ENCODE assay signal across 9 mouse cellular contexts in the genomic region with DNA sequence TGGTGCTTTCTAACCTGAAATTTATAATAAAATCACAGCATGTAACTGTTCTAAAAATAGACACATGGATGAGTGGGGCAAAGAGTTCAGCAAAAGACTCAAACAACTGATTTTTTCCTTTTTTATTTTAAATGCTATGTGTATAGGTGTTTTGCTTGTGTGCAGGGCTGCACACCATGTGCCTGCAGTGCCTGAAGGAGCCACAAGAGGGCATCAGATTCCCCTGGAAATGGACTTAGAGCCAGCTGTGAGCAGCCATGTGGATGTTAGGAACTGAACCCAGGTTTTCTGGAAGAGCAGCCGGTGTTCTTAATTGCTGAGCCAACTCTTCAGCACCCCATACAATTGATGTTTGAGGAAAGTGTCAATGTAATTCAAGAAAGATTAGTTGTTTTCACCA. TPM values are rescaled to one million over a fixed set of nuclear protein-coding genes. Genes with fewer than 3 reads are reported as not detected.
DNase-seq lines count a peak whose midpoint lies in the region; ATAC-seq and TF ChIP-seq lines count a peak whose summit lies in the region.
"Had no signal": no experiment of that assay in that cellular context is flagged by ENCODE, and none has a peak within 500 bp of the region (broad histone marks: within the 10 kb centered on the region; RNA-seq: fewer than 3 reads in every experiment).

No protein-coding gene starts in this region.

- no peaks in the 10 kb centered on the region for H3K27me3 ChIP-seq in cerebellum, adult 2 months (ENCODE audit: control insufficient read depth, insufficient read depth, low read length)
- H3K27me3 ChIP-seq in liver, adult 2 months (ENCODE audit: control insufficient read depth, insufficient read depth, low read length): no peaks in the 10 kb centered on the region
- 0 out of 2 replicates have a peak, but pooled peaks cover 6% of the 10 kb centered on the region for H3K27me3 ChIP-seq in liver, embryonic 12.5 days (replicated peaks)
- H3K27me3 ChIP-seq: neural tube, embryonic 13.5 days had no signal

- H3K4me2 ChIP-seq in liver, embryonic 12.5 days: no peak overlapping the region
- H3K4me2 ChIP-seq: neural tube, embryonic 13.5 days had no signal

- TF ChIP-seq CTCF in cerebellum, adult 2 months (IDR thresholded peaks at IDR 0.05; ENCODE audit: borderline replicate concordance, insufficient read depth, low read depth, low read length): peak; percentile 22; the same call in 1 of the 2 replicates
- peak; percentile 74 for TF ChIP-seq CTCF in liver, adult 2 months (IDR thresholded peaks at IDR 0.05; ENCODE audit: low read depth, low read length)

- no peak overlapping the region for H3K27ac ChIP-seq in cerebellum, adult 2 months (ENCODE audit: insufficient read depth, low read length)
- no peak overlapping the region for H3K27ac ChIP-seq in liver, adult 2 months (replicated peaks; ENCODE audit: insufficient read depth, low read depth, low read length)
- no peak overlapping the region for H3K27ac ChIP-seq in liver, embryonic 12.5 days
- H3K27ac ChIP-seq: neural tube, embryonic 13.5 days had no signal

- no peaks in the 10 kb centered on the region for H3K9me3 ChIP-seq in liver, embryonic 12.5 days (replicated peaks)
- H3K9me3 ChIP-seq: neural tube, embryonic 13.5 days had no signal

- intact Hi-C loops in gastrocnemius, postnatal 14 days (cut with DNase I; ENCODE audit: low total_unique reads): no loop called here

- no peak for DNase-seq in cerebellum, adult 2 months
- no peak for DNase-seq in cerebellum, postnatal 36 days
- DNase-seq in liver, adult 2 months (ENCODE audit: extremely low read depth, low read depth, low spot score): peak; percentile 14
- DNase-seq in c-Kit-positive CD71-positive TER-119-positive erythroid progenitor cells, embryonic 14.5 days (ENCODE audit: low spot score): peak; percentile 42
- peak; percentile 33 for DNase-seq in mesoderm, embryonic 11.5 days (ENCODE audit: low read depth, low spot score)
- DNase-seq in gastrocnemius, postnatal 14 days: no peak

- H3K36me3 ChIP-seq in liver, adult 2 months (ENCODE audit: control insufficient read depth, insufficient read depth, low read length): no peaks in the 10 kb centered on the region
- H3K36me3 ChIP-seq in liver, embryonic 12.5 days: no peaks in the 10 kb centered on the region

- no peak overlapping the region for H3K4me3 ChIP-seq in cerebellum, adult 2 months (replicated peaks; ENCODE audit: insufficient read depth, low read depth, low read length)
- no peak overlapping the region for H3K4me3 ChIP-seq in liver, adult 2 months (ENCODE audit: insufficient read depth, low read depth, low read length)
- no peak overlapping the region for H3K4me3 ChIP-seq in liver, embryonic 12.5 days
- H3K4me3 ChIP-seq: neural tube, embryonic 13.5 days had no signal

- no peaks in the 10 kb centered on the region for H3K79me2 ChIP-seq in liver, adult 2 months (ENCODE audit: control insufficient read depth, insufficient read depth, low read length)

- WGBS in cerebellum, adult 2 months: 65% methylated on average over 1 of the region's 1 CpGs
- WGBS in liver, adult 2 months: 94% methylated on average over 1 of the region's 1 CpGs
- 74% methylated on average over 1 of the region's 1 CpGs for WGBS in liver, embryonic 12.5 days (ENCODE audit: insufficient replicate concordance)

- TF ChIP-seq POLR2A in cerebellum, adult 2 months (IDR thresholded peaks at IDR 0.05; ENCODE audit: borderline replicate concordance, insufficient read depth, low read length): no peak
- TF ChIP-seq POLR2A in liver, adult 2 months (IDR thresholded peaks at IDR 0.05; ENCODE audit: extremely low read depth, insufficient read depth, low read length): no peak

- no peak overlapping the region for H3K9ac ChIP-seq in liver, adult 2 months (ENCODE audit: low read depth, low read length)
- H3K9ac ChIP-seq in liver, embryonic 12.5 days: no peak overlapping the region
- H3K9ac ChIP-seq: neural tube, embryonic 13.5 days had no signal

- ATAC-seq in liver, embryonic 12.5 days: no peak
- no peak for ATAC-seq in frontal cortex, adult (ENCODE audit: low TSS enrichment)

- no peaks in the 10 kb centered on the region; the same call in 1 of the 2 replicates for H3K4me1 ChIP-seq in cerebellum, adult 2 months (ENCODE audit: control insufficient read depth, insufficient read depth, low read length)
- H3K4me1 ChIP-seq in liver, adult 2 months (ENCODE audit: control insufficient read depth, insufficient read depth, low read length): no peaks in the 10 kb centered on the region
- H3K4me1 ChIP-seq in liver, embryonic 12.5 days: no peaks in the 10 kb centered on the region
- H3K4me1 ChIP-seq: neural tube, embryonic 13.5 days had no signal

RNA-seq across cellular contexts. Expression of a gene that starts 25.0 kb away (rescaled TPM):
- polyA plus RNA-seq in cerebellum, adult 2 months (2012; rRNA removed): 8.8 and 9.7 TPM in 2 replicates
- total RNA-seq in liver, adult 2 months (2014; rRNA removed): 5.4 and 5.9 TPM in 2 replicates
- polyA plus RNA-seq in liver, adult 2 months (2012; rRNA removed): 1.8 and 3.0 TPM in 2 replicates
- 1.4 and 1.9 TPM in 2 replicates for polyA plus RNA-seq in liver, embryonic 12.5 days (2016; fragmentation: Nextera tagmentation; extraction: Ambion mirVana)
- under 1 TPM in 1 of 2 experiments, not detected in 1; 0.33 TPM for total RNA-seq in gastrocnemius, postnatal 14 days (2021)

RNA-seq across cellular contexts. Expression of a gene that starts 31.9 kb away (rescaled TPM):
- polyA plus RNA-seq in cerebellum, adult 2 months (2012; rRNA removed): 14.1 and 16.1 TPM in 2 replicates
- 17.8 and 19.9 TPM in 2 replicates for total RNA-seq in liver, adult 2 months (2014; rRNA removed)
- 26.4 and 26.8 TPM in 2 replicates for polyA plus RNA-seq in liver, adult 2 months (2012; rRNA removed)
- polyA plus RNA-seq in liver, embryonic 12.5 days (2016; fragmentation: Nextera tagmentation; extraction: Ambion mirVana): 20.2 and 20.9 TPM in 2 replicates
- 1 to 10 TPM; 4.1 to 4.8 TPM for total RNA-seq in gastrocnemius, postnatal 14 days (2021)

RNA-seq across cellular contexts. Expression of a gene that starts 32.2 kb away (rescaled TPM):
- polyA plus RNA-seq in cerebellum, adult 2 months (2012; rRNA removed): 0.64 and 0.81 TPM in 2 replicates
- total RNA-seq in liver, adult 2 months (2014; rRNA removed): 0.20 and 0.28 TPM in 2 replicates
- polyA plus RNA-seq in liver, adult 2 months (2012; rRNA removed): 0.10 and 0.15 TPM in 2 replicates
- 0.16 and 0.23 TPM in 2 replicates for polyA plus RNA-seq in liver, embryonic 12.5 days (2016; fragmentation: Nextera tagmentation; extraction: Ambion mirVana)
- total RNA-seq in gastrocnemius, postnatal 14 days (2021): under 1 TPM in 1 of 2 experiments, not detected in 1; 0.20 TPM

Comparison
In these comparisons a context has a peak if more than half of its experiments do, and no peak if none do; other contexts are left out.
1. DNase-seq: peak in liver, adult 2 months (single experiment), c-Kit-positive CD71-positive TER-119-positive erythroid progenitor cells, embryonic 14.5 days (single experiment) and mesoderm, embryonic 11.5 days (single experiment); none in cerebellum, adult 2 months (0 of 2), cerebellum, postnatal 36 days (0 of 2) and gastrocnemius, postnatal 14 days (single experiment).